Mouse (Mus musculus) E14TG2a.4 (cell line): ENCODE measurements around the gene Nup133.
A peak's percentile ranks its signal among the peaks of the same experiment; 100 is the strongest.

Experiments used
- H3K27me3 ChIP-seq: 2 replicates; pipeline ENCODE4 v1.6.1; 2014; ENCODE audit warnings: low read length, control low read depth; ENCODE audit not compliant: insufficient read depth
- H3K36me3 ChIP-seq: 2 replicates; pipeline ENCODE4 v1.6.1; 2014; ENCODE audit warnings: low read length, control low read depth; ENCODE audit not compliant: insufficient read depth
- H3K4me1 ChIP-seq: replicated peaks from 2 replicates; pipeline ENCODE4 v1.6.1; 2014; ENCODE audit warnings: low read depth, low read length, control low read depth
- H3K4me3 ChIP-seq: replicated peaks from 2 replicates; pipeline ENCODE4 v1.5.1; 2014; ENCODE audit warnings: mild to moderate bottlenecking, low read length
- H3K9me3 ChIP-seq: 2 replicates; pipeline ENCODE4 v1.6.1; 2014; ENCODE audit warnings: low read length, control low read depth
- CTCF ChIP-seq: conservative IDR thresholded peaks from 2 replicates; pipeline ENCODE4 v1.5.1; 2014; ENCODE audit warnings: low read length
- NANOG ChIP-seq: IDR thresholded peaks from 2 replicates; pipeline ENCODE4 v1.6.1; 2014; ENCODE audit warnings: borderline replicate concordance, low read length, mixed read lengths
- POU5F1 ChIP-seq: IDR thresholded peaks from 2 replicates; pipeline ENCODE4 v1.6.1; 2014; ENCODE audit warnings: low read length, borderline replicate concordance

The Nup133 gene

GRCm38 (mm10) chr8:123877865-123878264 is 71.2 kb downstream of the Nup133 start:
- peaks cover 9% of the 10 kb centered on the region for H3K27me3 ChIP-seq
- no peak overlapping the region for H3K4me3 ChIP-seq
- TF ChIP-seq CTCF: no peak
- TF ChIP-seq POU5F1: no peak
- TF ChIP-seq NANOG: no peak
- no peaks in the 10 kb centered on the region for H3K9me3 ChIP-seq
- H3K4me1 ChIP-seq: no peaks in the 10 kb centered on the region
- no peaks in the 10 kb centered on the region for H3K36me3 ChIP-seq

- peaks cover 9% of the 10 kb centered on the region for H3K27me3 ChIP-seq
- no peak overlapping the region for H3K4me3 ChIP-seq
- H3K9me3 ChIP-seq: no peaks in the 10 kb centered on the region
- TF ChIP-seq POU5F1 (no peak), NANOG (no peak), CTCF (no peak)
- H3K36me3 ChIP-seq: no peaks in the 10 kb centered on the region
- no peaks in the 10 kb centered on the region for H3K4me1 ChIP-seq
Measured at GRCm38 (mm10) chr8:123874324-123874723, 74.7 kb downstream of the Nup133 start.

GRCm38 (mm10) chr8:123873364-123873763 is 75.7 kb downstream of the Nup133 start:
- TF ChIP-seq POU5F1 (no peak), NANOG (no peak), CTCF (no peak)
- Histone ChIP-seq H3K36me3 (no peaks in the 10 kb centered on the region), H3K4me3 (no peak overlapping the region), H3K27me3 (peaks cover 4% of the 10 kb centered on the region), H3K4me1 (no peaks in the 10 kb centered on the region), H3K9me3 (no peaks in the 10 kb centered on the region)

GRCm38 (mm10) chr8:123872048-123872447 is 77.0 kb downstream of the Nup133 start:
- no peak overlapping the region for H3K4me3 ChIP-seq
- H3K27me3 ChIP-seq: peaks cover 4% of the 10 kb centered on the region; the same call in 1 of the 2 replicates
- no peak for TF ChIP-seq CTCF
- TF ChIP-seq POU5F1: no peak
- no peak for TF ChIP-seq NANOG
- no peaks in the 10 kb centered on the region for H3K9me3 ChIP-seq
- H3K36me3 ChIP-seq: no peaks in the 10 kb centered on the region
- H3K4me1 ChIP-seq: no peaks in the 10 kb centered on the region

- H3K4me3 ChIP-seq: no peak overlapping the region
- H3K27me3 ChIP-seq: peaks cover 20% of the 10 kb centered on the region
- no peaks in the 10 kb centered on the region for H3K9me3 ChIP-seq
- no peaks in the 10 kb centered on the region for H3K36me3 ChIP-seq
- TF ChIP-seq POU5F1 (no peak), CTCF (no peak), NANOG (no peak)
- H3K4me1 ChIP-seq: no peaks in the 10 kb centered on the region
Measured at GRCm38 (mm10) chr8:123866971-123867370, 82.1 kb downstream of the Nup133 start.

- peaks cover 30% of the 10 kb centered on the region for H3K27me3 ChIP-seq
- H3K4me3 ChIP-seq: no peak overlapping the region
- no peaks in the 10 kb centered on the region for H3K4me1 ChIP-seq
- H3K36me3 ChIP-seq: no peaks in the 10 kb centered on the region
- TF ChIP-seq NANOG (no peak), CTCF (no peak), POU5F1 (no peak)
- no peaks in the 10 kb centered on the region for H3K9me3 ChIP-seq
Measured at GRCm38 (mm10) chr8:123865786-123866185, 83.3 kb downstream of the Nup133 start.

- no peaks in the 10 kb centered on the region for H3K36me3 ChIP-seq
- H3K9me3 ChIP-seq: no peaks in the 10 kb centered on the region
- H3K4me3 ChIP-seq: peak overlapping the region; percentile 98
- peaks cover 26% of the 10 kb centered on the region for H3K4me1 ChIP-seq
- no peak for TF ChIP-seq NANOG
- no peak for TF ChIP-seq CTCF
- no peak for TF ChIP-seq POU5F1
- H3K27me3 ChIP-seq: peaks cover 42% of the 10 kb centered on the region
Measured at GRCm38 (mm10) chr8:123860386-123860785, 88.7 kb downstream of the Nup133 start.

GRCm38 (mm10) chr8:123859648-123860259 is 89.3 kb downstream of the Nup133 start, which contains the start of gene Ccsap:
TSS of gene Ccsap (minus strand) at chr8:123860209.
- H3K4me1 ChIP-seq: peaks cover 31% of the 10 kb centered on the region
- H3K27me3 ChIP-seq: peaks cover 42% of the 10 kb centered on the region
- 0 out of 2 replicates have a peak, but pooled peaks cover under 1% of the 10 kb centered on the region for H3K9me3 ChIP-seq
- TF ChIP-seq CTCF (no peak), POU5F1 (no peak), NANOG (no peak)
- H3K36me3 ChIP-seq: no peaks in the 10 kb centered on the region
- peak within 1 kb of the TSS; percentile 98 for H3K4me3 ChIP-seq
